Mouse (Mus musculus) left cerebral cortex, adult 2 months (tissue): Measurements from ENCODE around the gene Asf1b. TPM values are rescaled to one million over a fixed set of nuclear protein-coding genes. Genes with fewer than 3 reads are reported as not detected.
"Not testable (repeated sequence)": the region's sequence is repeated elsewhere in the genome, so short reads cannot be mapped to it uniquely, and the experiment has no call there.

ENCODE experiments used
- DNase-seq, 2 experiments: peaks; one replicate each; pipeline ENCODE4 v3.0.0; 2021 to 2022; ENCODE audit warnings: low spot score in 2 of 2, mixed read lengths in 1 of 2; ENCODE audit errors: extremely low spot score in 1 of 2
- H3K27ac ChIP-seq: fragments of 200-600 bp; 2 replicates; pipeline ENCODE4 v1.8.1; 2022
- H3K4me3 ChIP-seq: fragments of 200-600 bp; 2 replicates; pipeline ENCODE4 v1.8.1; 2022
- CTCF ChIP-seq: fragments of 200-600 bp; IDR thresholded peaks from 2 replicates; pipeline ENCODE4 v1.8.1; 2022; ENCODE audit warnings: antibody characterized with exemption, mild to moderate bottlenecking, moderate library complexity
- intact Hi-C: fragments of 180-260 bp; cut with DNase I; formaldehyde crosslinking; loops from one replicate; pipeline ENCODE4 v1.15.1; 2025
- total RNA-seq, 2 experiments: library from RNA; stranded (reverse); gene quantifications; 2 replicates each; pipeline ENCODE4 v1.2.3; 2021

The Asf1b gene
- total RNA-seq, 2 experiments from 2014 or later = 0.35 to 0.66 TPM

- intact Hi-C loops = no loop called here
- DNase-seq = peak in 1 of 2 experiments; percentile 54
- 0 out of 2 replicates have a peak overlapping the region, but pooled peaks have one; percentile 25 for H3K27ac ChIP-seq
- H3K4me3 ChIP-seq = peak overlapping the region; percentile 70
- TF ChIP-seq CTCF = peak; percentile 48
Observed at GRCm38 (mm10) chr8:83998231-83999056, 43.1 kb downstream of the Asf1b start.

GRCm38 (mm10) chr8:83999057-83999705, 43.9 kb downstream of the Asf1b start:
- intact Hi-C loops = no loop called here
- Histone ChIP-seq H3K4me3 (peak overlapping the region; percentile 70), H3K27ac (no peak overlapping the region)
- TF ChIP-seq CTCF = no peak
- DNase-seq = no peak

- intact Hi-C loops = no loop called here
- no peak for TF ChIP-seq CTCF
Observed at GRCm38 (mm10) chr8:83999825-84000224, 44.5 kb downstream of the Asf1b start.

GRCm38 (mm10) chr8:84001281-84002000, 46.1 kb downstream of the Asf1b start, which contains the start of gene 1700067K01Rik:
Gene 1700067K01Rik, plus strand, starts transcription at chr8:84001502.
- intact Hi-C loops = no loop called here
- DNase-seq = no peak
- no peak within 1 kb of the TSS for H3K27ac ChIP-seq
- TF ChIP-seq CTCF = no peak
- H3K4me3 ChIP-seq = no peak within 1 kb of the TSS

More at GRCm38 (mm10) chr8:83999825-84000224, 44.5 kb downstream of the Asf1b start:
- no peak overlapping the region for H3K4me3 ChIP-seq
- no peak overlapping the region for H3K27ac ChIP-seq
- no peak for DNase-seq

- H3K4me3 ChIP-seq = no peak overlapping the region
- TF ChIP-seq CTCF = no peak
- intact Hi-C loops = no loop called here
- DNase-seq = no peak
- no peak overlapping the region for H3K27ac ChIP-seq
Observed at GRCm38 (mm10) chr8:84002957-84003611, 47.8 kb downstream of the Asf1b start.

GRCm38 (mm10) chr8:84003612-84004246, 48.4 kb downstream of the Asf1b start:
- peak overlapping the region; percentile 84 for H3K4me3 ChIP-seq
- intact Hi-C loops = no loop called here
- DNase-seq = no peak
- TF ChIP-seq CTCF = no peak
- peak overlapping the region; percentile 88 for H3K27ac ChIP-seq

- H3K4me3 ChIP-seq = peak overlapping the region; percentile 84
- intact Hi-C loops = no loop called here
- no peak for TF ChIP-seq CTCF
- peak overlapping the region; percentile 88 for H3K27ac ChIP-seq
- peak; percentile 89 to 92 for DNase-seq
Observed at GRCm38 (mm10) chr8:84004533-84005201, 49.4 kb downstream of the Asf1b start.

GRCm38 (mm10) chr8:84005502-84005901, 50.2 kb downstream of the Asf1b start:
- intact Hi-C loops, H3K27ac ChIP-seq, H3K4me3 ChIP-seq, DNase-seq: not testable (repeated sequence)

- Histone ChIP-seq H3K4me3 (no peak overlapping the region), H3K27ac (no peak overlapping the region)
- no peak for DNase-seq
- intact Hi-C loops = no loop called here
- TF ChIP-seq CTCF = peak; percentile 1
Observed at GRCm38 (mm10) chr8:84008362-84008761, 53.1 kb downstream of the Asf1b start.

GRCm38 (mm10) chr8:84009876-84010275, 54.6 kb downstream of the Asf1b start:
- intact Hi-C loops = no loop called here
- H3K27ac ChIP-seq = no peak overlapping the region
- no peak overlapping the region for H3K4me3 ChIP-seq
- TF ChIP-seq CTCF = peak; percentile 98
- DNase-seq = peak; percentile 81 to 89
